17 mouse cellular contexts compared by ENCODE assay signal in the genomic region with DNA sequence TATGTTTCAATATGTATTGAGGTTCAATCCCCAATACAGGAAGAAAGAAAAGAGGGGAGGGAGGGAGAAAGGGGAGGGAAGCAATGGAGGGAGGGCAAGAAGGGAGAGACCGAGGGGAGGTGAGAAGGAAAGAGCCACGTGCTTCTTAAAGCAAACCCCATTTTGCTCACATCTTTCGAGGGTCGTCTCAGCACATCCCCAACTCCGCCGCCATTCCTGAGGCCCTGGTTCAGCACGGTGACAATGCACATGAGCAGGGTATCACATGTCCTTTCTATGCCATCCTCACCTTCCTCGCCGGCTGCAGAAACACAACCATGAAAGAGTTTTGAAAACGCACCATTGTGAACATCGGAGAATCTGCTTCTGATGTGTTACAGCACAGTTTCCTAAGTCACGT.
A peak's percentile ranks its signal among the peaks of the same experiment; 100 is the strongest.
DNase-seq lines count a peak whose midpoint lies in the region; ATAC-seq lines count a peak whose summit lies in the region.
"Had no signal": no experiment of that assay in that cellular context is flagged by ENCODE, and none has a peak within 500 bp of the region (broad histone marks: within the 10 kb centered on the region; RNA-seq: fewer than 3 reads in every experiment).

No protein-coding gene starts in this region.

- no peak overlapping the region for H3K4me3 ChIP-seq in forebrain, embryonic 11.5 days (ENCODE audit: low read depth, low read length)
- no peak overlapping the region for H3K4me3 ChIP-seq in forebrain, embryonic 13.5 days
- H3K4me3 ChIP-seq in heart, embryonic 10.5 days: no peak overlapping the region

- H3K4me1 ChIP-seq in forebrain, embryonic 11.5 days (replicated peaks; ENCODE audit: control insufficient read depth, insufficient read depth, low read length): no peaks in the 10 kb centered on the region
- no peaks in the 10 kb centered on the region for H3K4me1 ChIP-seq in forebrain, embryonic 13.5 days
- H3K4me1 ChIP-seq in heart, embryonic 10.5 days: peaks cover 13% of the 10 kb centered on the region; the same call in 1 of the 2 replicates

- H3K27me3 ChIP-seq in forebrain, embryonic 11.5 days (ENCODE audit: control insufficient read depth, insufficient read depth, low read length): no peaks in the 10 kb centered on the region
- H3K27me3 ChIP-seq in forebrain, embryonic 13.5 days: no peaks in the 10 kb centered on the region
- H3K27me3 ChIP-seq in heart, embryonic 10.5 days (ENCODE audit: insufficient read depth, poor library complexity, severe bottlenecking): no peaks in the 10 kb centered on the region
- H3K27me3 ChIP-seq: CH12.LX, Patski had no signal

- intact Hi-C loops in heart, postnatal 36 days (cut with DNase I): no loop called here
- intact Hi-C loops in heart, postnatal 14 days (cut with DNase I): no loop called here

- no peaks in the 10 kb centered on the region for H3K36me3 ChIP-seq in forebrain, embryonic 11.5 days (ENCODE audit: control insufficient read depth, insufficient read depth, low read length)
- no peaks in the 10 kb centered on the region for H3K36me3 ChIP-seq in forebrain, embryonic 13.5 days (ENCODE audit: poor library complexity, severe bottlenecking)
- 0 out of 2 replicates have a peak, but pooled peaks cover 2% of the 10 kb centered on the region for H3K36me3 ChIP-seq in heart, embryonic 10.5 days

- DNase-seq in forebrain, embryonic 11.5 days (ENCODE audit: low spot score): peak; percentile 6
- DNase-seq in heart, adult 11 months: peak; percentile 79
- no peak for DNase-seq in heart, postnatal 36 days
- DNase-seq in heart, embryonic 10.5 days (ENCODE audit: low spot score): peak; percentile 52
- no peak for DNase-seq in heart, postnatal 14 days
- DNase-seq: adrenal gland, postnatal 10 days; adrenal gland, postnatal 25 days; B cell, adult 2 months; cerebellum, adult 11 months; cerebellum, adult 11-12 months; cerebellum, adult 18-20 months had no signal

- H3K9ac ChIP-seq in forebrain, embryonic 11.5 days (ENCODE audit: low read length): no peak overlapping the region
- no peak overlapping the region for H3K9ac ChIP-seq in forebrain, embryonic 13.5 days

- no peak for ATAC-seq in forebrain, embryonic 11.5 days (replicated peaks; ENCODE audit: low FRiP score)
- no peak for ATAC-seq in forebrain, embryonic 13.5 days
- ATAC-seq: activated CD4-positive, CD25-positive, alpha-beta regulatory T cell, adult 4 months; CD4-positive, CD25-positive, alpha-beta regulatory T cell, adult 4 months; Patski had no signal

- WGBS in forebrain, embryonic 11.5 days: 93% methylated on average over 12 of the region's 12 CpGs
- WGBS in forebrain, embryonic 13.5 days: 95% methylated on average over 12 of the region's 12 CpGs
- 94% methylated on average over 12 of the region's 12 CpGs for WGBS in heart, embryonic 10.5 days

- no peak overlapping the region for H3K27ac ChIP-seq in forebrain, embryonic 11.5 days (ENCODE audit: low read depth, low read length)
- H3K27ac ChIP-seq in forebrain, embryonic 13.5 days: no peak overlapping the region
- H3K27ac ChIP-seq in heart, embryonic 10.5 days: no peak overlapping the region

- H3K4me2 ChIP-seq in forebrain, embryonic 11.5 days (ENCODE audit: low read depth, low read length, severe bottlenecking): no peak overlapping the region
- H3K4me2 ChIP-seq in forebrain, embryonic 13.5 days: no peak overlapping the region

- no peaks in the 10 kb centered on the region for H3K9me3 ChIP-seq in forebrain, embryonic 11.5 days (ENCODE audit: control insufficient read depth, low read length)
- no peaks in the 10 kb centered on the region for H3K9me3 ChIP-seq in forebrain, embryonic 13.5 days (replicated peaks)
- H3K9me3 ChIP-seq in heart, embryonic 10.5 days: no peaks in the 10 kb centered on the region
- H3K9me3 ChIP-seq: G1E had no signal

Comparison
In these comparisons a context has a peak if more than half of its experiments do, and no peak if none do; other contexts are left out.
1. DNase-seq: peak in forebrain, embryonic 11.5 days (single experiment), heart, adult 11 months (single experiment) and heart, embryonic 10.5 days (single experiment); none in heart, postnatal 36 days (0 of 2) and heart, postnatal 14 days (0 of 2).